Comparison of ENCODE assay signal across 9 mouse cellular contexts in genomic region chr7:64741333-64742307, GRCm38 (mm10).
A peak's percentile ranks its signal among the peaks of the same experiment; 100 is the strongest.
DNase-seq lines count a peak whose midpoint lies in the region; ATAC-seq and TF ChIP-seq lines count a peak whose summit lies in the region.
"Had no signal": no experiment of that assay in that cellular context is flagged by ENCODE, and none has a peak within 500 bp of the region (broad histone marks: within the 10 kb centered on the region; RNA-seq: fewer than 3 reads in every experiment).

No protein-coding gene starts in this region.

- H3K9me3 ChIP-seq in G1E (replicated peaks): peaks cover 80% of the 10 kb centered on the region
- no peaks in the 10 kb centered on the region for H3K9me3 ChIP-seq in hindbrain, embryonic 12.5 days (replicated peaks)
- H3K9me3 ChIP-seq: liver, embryonic 15.5 days had no signal

- peak; percentile 22 for DNase-seq in G1E (ENCODE audit: low spot score)
- DNase-seq in brain, adult 2 months (ENCODE audit: low read depth, low spot score): peak; percentile 90
- DNase-seq in layer of hippocampus, adult 9-10 months (ENCODE audit: low spot score): peak; percentile 85
- DNase-seq in lung, postnatal 10 days: peak; percentile 81
- DNase-seq in retina, embryonic 14.5 days (ENCODE audit: low spot score): peak; percentile 93
- peak; percentile 30 for DNase-seq in urinary bladder, adult 2 months (ENCODE audit: low spot score)

- TF ChIP-seq CTCF in G1E (IDR thresholded peaks at IDR 0.05; ENCODE audit: low read depth, low read length): peak; percentile 30; the same call in 1 of the 2 replicates
- TF ChIP-seq CTCF in embryonic fibroblast, embryonic 13.5 days (IDR thresholded peaks at IDR 0.05; ENCODE audit: borderline replicate concordance, insufficient read depth, low read length): peak; percentile 94

- no peaks in the 10 kb centered on the region for H3K36me3 ChIP-seq in G1E (replicated peaks)
- H3K36me3 ChIP-seq in hindbrain, embryonic 12.5 days: peaks cover 29% of the 10 kb centered on the region
- H3K36me3 ChIP-seq: liver, embryonic 15.5 days had no signal

- ATAC-seq in G1E (ENCODE audit: extremely low read depth, insufficient number of reproducible peaks, low FRiP score, poor library complexity, severe bottlenecking): no peak
- ATAC-seq in hindbrain, embryonic 12.5 days (ENCODE audit: low FRiP score): peak; percentile 85

- no peaks in the 10 kb centered on the region for H3K27me3 ChIP-seq in G1E (ENCODE audit: insufficient read depth, low read length)
- H3K27me3 ChIP-seq in hindbrain, embryonic 12.5 days: no peaks in the 10 kb centered on the region
- H3K27me3 ChIP-seq: liver, embryonic 15.5 days had no signal

- WGBS in hindbrain, embryonic 12.5 days: 24% methylated on average over 8 of the region's 8 CpGs

- H3K4me3 ChIP-seq in G1E (ENCODE audit: low read depth, low read length): no peak overlapping the region
- H3K4me3 ChIP-seq in embryonic fibroblast, embryonic 13.5 days (ENCODE audit: insufficient read depth, low read length): no peak overlapping the region
- H3K4me3 ChIP-seq in hindbrain, embryonic 12.5 days: no peak overlapping the region
- H3K4me3 ChIP-seq: liver, embryonic 15.5 days had no signal

- H3K27ac ChIP-seq in embryonic fibroblast, embryonic 13.5 days (ENCODE audit: insufficient read depth, low read length): no peak overlapping the region
- 0 out of 2 replicates have a peak overlapping the region, but pooled peaks have one; percentile 9 for H3K27ac ChIP-seq in hindbrain, embryonic 12.5 days
- H3K27ac ChIP-seq: liver, embryonic 15.5 days had no signal

- no peak for TF ChIP-seq POLR2A in embryonic fibroblast, embryonic 13.5 days (IDR thresholded peaks at IDR 0.05; ENCODE audit: low read depth, low read length)

- no peak overlapping the region for H3K9ac ChIP-seq in hindbrain, embryonic 12.5 days
- H3K9ac ChIP-seq: liver, embryonic 15.5 days had no signal

- H3K4me2 ChIP-seq in hindbrain, embryonic 12.5 days (replicated peaks): no peak overlapping the region
- H3K4me2 ChIP-seq: liver, embryonic 15.5 days had no signal

- H3K4me1 ChIP-seq in G1E (ENCODE audit: insufficient read depth, low read depth, low read length): no peaks in the 10 kb centered on the region
- no peaks in the 10 kb centered on the region for H3K4me1 ChIP-seq in embryonic fibroblast, embryonic 13.5 days (ENCODE audit: control insufficient read depth, insufficient read depth, low read length)
- H3K4me1 ChIP-seq in hindbrain, embryonic 12.5 days: peaks cover 14% of the 10 kb centered on the region
- H3K4me1 ChIP-seq: liver, embryonic 15.5 days had no signal

Comparison
In these comparisons a context has a peak if more than half of its experiments do, and no peak if none do; other contexts are left out.
1. DNase-seq: peak in every context shown above with its lines; median percentile 93 in retina, embryonic 14.5 days; 90 in brain, adult 2 months; 85 in layer of hippocampus, adult 9-10 months; 81 in lung, postnatal 10 days; 30 in urinary bladder, adult 2 months; 22 in G1E.